Mouse (Mus musculus): ENCODE data around the gene Teddm1a.

GRCm38 (mm10) chr1:153893746-153894145, 2.2 kb downstream of the Teddm1a start:
- TF ChIP-seq HCFC1 (IDR thresholded peaks at IDR 0.05; ENCODE audit: low read depth, low read length) (no peak), CTCF (conservative IDR thresholded peaks at IDR 0.05 in 1 of 2, IDR thresholded peaks at IDR 0.05 in 1 of 2; ENCODE audit: low read depth in 2 of 2, low read length in 2 of 2) (no peak), POLR2A (IDR thresholded peaks at IDR 0.05; ENCODE audit: low read depth, low read length) (no peak), RAD21 (IDR thresholded peaks at IDR 0.05; ENCODE audit: low read depth, low read length) (no peak), MEF2A (IDR thresholded peaks at IDR 0.05; ENCODE audit: borderline replicate concordance, low read depth, low read length) (no peak), UBTF (IDR thresholded peaks at IDR 0.05; ENCODE audit: low read depth, low read length) (no peak), EP300 (IDR thresholded peaks at IDR 0.05; ENCODE audit: low read length) (no peak), GABPA (IDR thresholded peaks at IDR 0.05; ENCODE audit: insufficient replicate concordance, low read depth, low read length) (no peak)

All from CH12.LX (cell line).